Mouse (Mus musculus) limb, embryonic 15.5 days (tissue): ENCODE measurements at regions not wholly inside any gene's neighbourhood (a gene's known extent, or its start where the extent isn't known, plus 50 kb on each side); places are given as distances from the start of the nearest gene placed in this dataset.
"Not testable (repeated sequence)": the region's sequence is repeated elsewhere in the genome, so short reads cannot be mapped to it uniquely, and the experiment has no call there.

Experiments used
- ATAC-seq: fragments of 200-750 bp; cut with Nextera tagmentation; 2 replicates; pipeline ENCODE4 v1.8.0; 2017; ENCODE audit warnings: low read depth, moderate TSS enrichment; ENCODE audit not compliant: insufficient number of reproducible peaks, low FRiP score, low TSS enrichment
- H3K27ac ChIP-seq: fragments of 300-500 bp; sonication (generic); 2 replicates; pipeline ENCODE4 v1.5.1; 2015; ENCODE audit warnings: moderate library complexity, mild to moderate bottlenecking, inconsistent platforms
- H3K27me3 ChIP-seq: fragments of 300-500 bp; sonication (generic); 2 replicates; pipeline ENCODE4 v1.6.1; 2015; ENCODE audit warnings: inconsistent platforms
- H3K36me3 ChIP-seq: fragments of 300-500 bp; sonication (generic); 2 replicates; pipeline ENCODE4 v1.6.1; 2015; ENCODE audit warnings: inconsistent platforms
- H3K4me1 ChIP-seq: fragments of 300-500 bp; sonication (generic); 2 replicates; pipeline ENCODE4 v1.6.1; 2015; ENCODE audit warnings: inconsistent platforms
- H3K4me2 ChIP-seq: fragments of 300-500 bp; sonication (generic); 2 replicates; pipeline ENCODE4 v1.6.1; 2015; ENCODE audit warnings: mild to moderate bottlenecking, inconsistent platforms
- H3K4me3 ChIP-seq: fragments of 300-500 bp; sonication (generic); 2 replicates; pipeline ENCODE4 v1.5.1; 2015; ENCODE audit warnings: mild to moderate bottlenecking, inconsistent platforms
- H3K9ac ChIP-seq: fragments of 300-500 bp; sonication (generic); 2 replicates; pipeline ENCODE4 v1.6.1; 2015; ENCODE audit warnings: inconsistent platforms
- H3K9me3 ChIP-seq: fragments of 300-500 bp; sonication (generic); 2 replicates; pipeline ENCODE4 v1.6.1; 2016; ENCODE audit warnings: inconsistent platforms
- WGBS: fragments of 180-500 bp; shearing (Covaris S2); methylation state at CpG from one replicate; pipeline ENCODE4 v1.1.7; 2015; 5-methylcytosine and 5-hydroxymethylcytosine counted together

DNA sequence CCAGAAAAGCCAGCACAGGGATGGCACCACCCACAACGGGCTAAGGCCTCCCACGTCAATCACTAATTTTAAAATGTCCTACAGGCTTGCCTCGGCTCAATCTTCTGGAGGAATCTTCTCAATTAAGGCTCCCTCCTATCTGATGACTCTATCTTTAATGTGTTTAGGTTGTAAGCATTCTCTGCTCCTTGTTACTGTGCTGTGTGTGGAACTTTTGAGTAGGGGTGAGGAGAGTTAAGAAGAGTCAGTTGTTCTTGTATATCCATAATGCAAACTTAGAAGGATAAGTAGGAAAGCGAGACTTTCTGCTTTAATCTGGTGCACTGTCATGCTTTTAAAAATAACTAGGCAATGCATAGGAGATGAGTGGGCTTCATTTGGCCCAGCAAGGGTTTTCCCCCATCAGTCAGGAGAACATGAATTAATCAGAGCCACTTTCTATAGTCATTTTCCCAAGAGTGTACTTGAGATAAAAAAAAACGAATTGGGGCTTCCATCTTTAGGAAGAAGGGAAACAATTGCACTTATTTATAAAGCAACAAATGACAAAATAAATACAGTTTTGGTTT lies 87.2 kb upstream of the Pfn2 start:
- no peak overlapping the region for H3K9ac ChIP-seq
- no peaks in the 10 kb centered on the region for H3K36me3 ChIP-seq
- no peak overlapping the region for H3K4me2 ChIP-seq
- H3K4me3 ChIP-seq = no peak overlapping the region
- no peaks in the 10 kb centered on the region for H3K4me1 ChIP-seq
- no peak overlapping the region for H3K27ac ChIP-seq
- ATAC-seq = no peak
- no peaks in the 10 kb centered on the region for H3K27me3 ChIP-seq
- WGBS = 56% methylated on average over 5 of the region's 5 CpGs
- no peaks in the 10 kb centered on the region for H3K9me3 ChIP-seq

DNA sequence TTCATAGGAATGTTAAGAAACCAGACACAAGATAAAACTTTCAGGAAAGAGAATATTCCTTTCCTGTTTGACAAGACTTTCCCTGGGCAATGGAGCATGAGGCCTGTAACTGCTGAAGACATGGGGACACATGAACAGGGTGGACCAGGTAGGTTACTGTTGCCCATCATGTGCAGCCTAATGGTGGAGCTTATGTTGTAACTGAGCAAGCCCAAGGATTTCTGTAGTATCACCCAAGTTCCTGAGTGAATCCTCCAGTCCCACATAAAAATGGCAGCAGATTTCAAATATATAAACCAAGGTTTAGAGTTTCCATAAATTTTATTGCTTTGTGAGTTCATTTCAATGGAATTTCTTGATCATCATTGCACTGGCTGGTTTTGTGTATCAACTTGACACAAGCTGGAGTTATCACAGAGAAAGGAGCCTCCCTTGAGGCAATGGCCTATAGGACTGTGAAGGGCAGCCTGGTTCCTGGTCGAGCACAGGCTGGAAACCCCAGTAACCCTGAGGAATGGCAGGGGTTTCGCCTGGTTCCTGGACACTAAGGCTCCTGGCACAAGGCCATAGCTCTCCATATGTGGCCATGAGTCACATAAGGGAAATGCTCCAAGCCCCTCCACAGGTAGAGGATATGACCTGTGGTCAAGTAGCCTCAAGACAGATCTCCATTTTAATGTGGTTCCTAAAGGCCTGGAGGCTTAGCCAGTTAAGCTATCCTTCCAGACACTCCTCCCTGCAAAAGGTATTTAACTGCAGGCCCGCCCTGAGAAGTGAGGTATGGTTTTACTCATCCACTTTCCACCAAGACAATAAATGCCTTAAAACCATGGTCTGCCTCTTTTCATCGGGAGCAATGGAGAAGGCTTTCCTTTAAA lies 92.9 kb upstream of the Pfn2 start:
- 0 out of 2 replicates have a peak, but pooled peaks cover 9% of the 10 kb centered on the region for H3K4me1 ChIP-seq
- H3K4me2 ChIP-seq = no peak overlapping the region
- peak; percentile 58; the same call in 1 of the 2 replicates for ATAC-seq
- no peak overlapping the region for H3K4me3 ChIP-seq
- no peaks in the 10 kb centered on the region for H3K27me3 ChIP-seq
- WGBS = 64% methylated on average over 4 of the region's 4 CpGs
- no peaks in the 10 kb centered on the region for H3K9me3 ChIP-seq
- H3K27ac ChIP-seq = no peak overlapping the region
- H3K36me3 ChIP-seq = no peaks in the 10 kb centered on the region
- H3K9ac ChIP-seq = no peak overlapping the region

DNA sequence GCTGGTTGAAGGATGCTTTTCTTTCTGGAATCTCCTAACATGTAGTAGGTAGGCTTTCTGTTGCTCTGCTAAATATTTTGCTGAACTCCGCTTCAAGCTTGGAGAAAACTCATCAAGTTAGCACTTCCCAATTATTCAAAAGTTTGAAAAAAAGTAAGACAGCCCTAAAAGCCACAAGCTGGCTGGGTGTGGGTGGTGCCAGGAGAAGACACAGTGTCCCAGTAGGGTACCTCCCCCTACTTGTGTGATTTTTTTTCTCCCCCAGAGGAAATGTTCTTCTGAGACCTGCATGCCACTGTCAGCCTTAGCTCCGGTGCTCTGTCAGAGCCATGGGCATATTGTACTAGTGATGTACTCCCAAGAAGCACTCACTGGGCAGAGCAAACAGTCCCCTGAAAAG lies 96.8 kb upstream of the Pfn2 start:
- Histone ChIP-seq H3K4me1 (0 out of 2 replicates have a peak, but pooled peaks cover 9% of the 10 kb centered on the region), H3K9me3 (no peaks in the 10 kb centered on the region), H3K27ac (no peak overlapping the region), H3K4me2 (no peak overlapping the region), H3K9ac (no peak overlapping the region), H3K36me3 (no peaks in the 10 kb centered on the region), H3K27me3 (no peaks in the 10 kb centered on the region), H3K4me3 (no peak overlapping the region)
- ATAC-seq = no peak
- 82% methylated on average over 2 of the region's 2 CpGs for WGBS

DNA sequence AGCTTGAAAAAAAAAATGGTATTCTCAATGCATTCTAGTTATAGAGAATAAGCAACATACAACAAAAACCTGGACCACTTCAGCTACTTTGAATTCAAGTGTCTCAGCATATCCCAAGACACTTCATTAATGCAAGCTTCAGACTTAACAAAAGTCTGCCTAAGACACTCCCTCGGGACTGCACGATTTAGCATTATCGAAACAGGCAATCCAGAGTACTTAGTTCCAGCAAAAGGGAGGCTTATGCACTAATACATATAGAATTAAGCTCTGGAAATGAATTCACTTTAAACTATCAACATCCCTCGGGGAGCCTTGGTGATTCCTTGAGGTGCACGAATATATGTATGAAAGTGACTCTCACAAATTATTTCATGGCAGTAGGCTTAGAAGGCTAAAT lies 97.9 kb upstream of the Pfn2 start:
- H3K4me2 ChIP-seq = no peak overlapping the region
- no peaks in the 10 kb centered on the region for H3K27me3 ChIP-seq
- WGBS = 84% methylated on average over 5 of the region's 5 CpGs
- no peak overlapping the region for H3K27ac ChIP-seq
- H3K9me3 ChIP-seq = no peaks in the 10 kb centered on the region
- no peak overlapping the region for H3K9ac ChIP-seq
- ATAC-seq = no peak
- no peaks in the 10 kb centered on the region for H3K36me3 ChIP-seq
- 0 out of 2 replicates have a peak, but pooled peaks cover 8% of the 10 kb centered on the region for H3K4me1 ChIP-seq
- no peak overlapping the region for H3K4me3 ChIP-seq

DNA sequence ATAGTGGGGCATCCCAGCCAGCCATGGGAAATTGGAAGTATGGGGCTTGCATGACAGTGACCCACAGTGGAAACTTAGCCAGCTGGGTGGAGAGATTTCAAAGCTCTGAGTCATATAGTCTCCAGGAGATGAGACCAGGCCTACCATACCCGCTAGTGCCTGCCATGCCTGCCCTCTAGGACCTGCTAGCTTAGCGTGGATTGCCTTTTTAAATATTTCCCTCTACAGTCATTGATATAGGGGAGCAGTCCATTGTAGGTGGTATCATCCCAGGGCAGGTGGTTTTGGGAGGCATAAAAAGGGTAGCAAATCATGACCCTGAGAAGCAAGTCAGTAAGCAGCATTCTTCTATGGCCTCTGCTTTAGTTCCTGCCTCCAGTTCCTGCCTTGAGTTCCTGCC lies 99.5 kb upstream of the Pfn2 start:
- no peaks in the 10 kb centered on the region for H3K36me3 ChIP-seq
- H3K4me3 ChIP-seq = no peak overlapping the region
- no peak for ATAC-seq
- no peak overlapping the region for H3K4me2 ChIP-seq
- no peak overlapping the region for H3K27ac ChIP-seq
- no peaks in the 10 kb centered on the region for H3K9me3 ChIP-seq
- no peak overlapping the region for H3K9ac ChIP-seq
- 94% methylated on average over 2 of the region's 2 CpGs for WGBS
- H3K4me1 ChIP-seq = peaks cover 3% of the 10 kb centered on the region; the same call in 1 of the 2 replicates
- no peaks in the 10 kb centered on the region for H3K27me3 ChIP-seq

DNA sequence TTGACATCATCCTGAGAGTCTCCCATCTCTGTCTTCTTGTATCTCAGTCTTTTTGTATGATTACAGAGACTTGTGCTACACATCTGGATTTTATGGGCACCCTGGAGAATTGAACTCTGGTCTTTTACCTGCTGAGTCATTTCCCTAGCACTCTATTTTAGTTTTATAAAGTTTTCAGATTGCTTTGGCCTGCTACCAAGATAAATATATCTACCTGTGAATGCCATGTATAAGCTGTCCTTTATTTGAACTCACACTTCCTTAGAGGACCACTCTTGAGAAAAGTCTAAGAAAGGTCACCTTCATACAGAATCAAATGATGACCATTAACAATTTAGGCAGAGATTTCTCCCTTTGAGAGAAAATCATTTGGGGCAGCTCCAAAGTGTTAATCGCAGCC lies 100.8 kb upstream of the Pfn2 start:
- Histone ChIP-seq H3K27ac (no peak overlapping the region), H3K27me3 (no peaks in the 10 kb centered on the region), H3K9me3 (no peaks in the 10 kb centered on the region), H3K36me3 (no peaks in the 10 kb centered on the region), H3K4me3 (no peak overlapping the region), H3K4me1 (peaks cover 3% of the 10 kb centered on the region; the same call in 1 of the 2 replicates), H3K9ac (no peak overlapping the region), H3K4me2 (no peak overlapping the region)
- WGBS = 74% methylated on average over 1 of the region's 1 CpGs
- ATAC-seq = no peak

DNA sequence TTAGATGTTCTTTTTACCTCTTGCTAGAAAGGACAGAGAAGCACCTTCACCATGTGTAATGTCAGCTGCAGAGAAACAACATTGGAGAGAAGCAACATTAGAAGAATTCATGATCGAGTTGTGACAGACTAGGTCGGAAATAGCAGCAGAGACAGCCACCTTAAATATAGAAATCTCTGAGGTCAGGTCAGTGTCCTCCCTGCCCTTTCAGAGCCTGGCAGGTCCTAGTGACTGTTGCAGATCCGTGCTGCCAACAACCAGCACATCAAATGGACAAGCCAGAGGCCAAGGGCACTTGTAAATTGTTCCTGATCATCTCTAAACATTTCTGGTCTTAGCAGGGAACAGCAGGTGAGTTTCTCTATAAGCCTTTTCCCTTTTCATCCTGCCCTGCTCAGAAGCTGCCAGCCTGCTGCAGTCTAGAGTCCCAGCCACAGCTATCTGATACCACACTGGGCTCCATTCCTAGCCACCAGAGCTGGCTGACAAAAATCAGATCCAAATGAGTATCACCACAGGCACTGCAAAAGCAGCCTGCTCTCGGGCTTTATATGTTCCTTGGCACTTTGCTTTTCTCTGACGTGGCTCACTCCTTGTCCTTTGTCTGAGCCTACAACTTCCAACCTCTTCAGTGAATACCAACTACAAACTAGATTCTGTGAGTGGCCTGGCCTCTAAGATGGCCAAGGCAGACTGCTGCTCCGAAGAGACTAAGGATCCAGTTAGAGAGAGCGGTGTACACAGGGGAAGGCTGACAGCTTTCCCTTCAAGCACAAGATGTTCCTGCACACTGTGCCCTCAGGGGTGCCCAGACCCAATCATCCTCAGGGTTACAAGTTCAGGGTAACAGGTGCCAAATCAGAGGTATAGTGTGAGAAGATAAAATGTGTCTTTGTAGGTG lies 102.8 kb upstream of the Pfn2 start:
- Histone ChIP-seq H3K9ac (no peak overlapping the region), H3K9me3 (no peaks in the 10 kb centered on the region), H3K4me3 (no peak overlapping the region), H3K36me3 (no peaks in the 10 kb centered on the region), H3K27me3 (no peaks in the 10 kb centered on the region), H3K4me2 (no peak overlapping the region), H3K27ac (no peak overlapping the region), H3K4me1 (peaks cover 3% of the 10 kb centered on the region; the same call in 1 of the 2 replicates)
- 70% methylated on average over 7 of the region's 7 CpGs for WGBS
- ATAC-seq = no peak

DNA sequence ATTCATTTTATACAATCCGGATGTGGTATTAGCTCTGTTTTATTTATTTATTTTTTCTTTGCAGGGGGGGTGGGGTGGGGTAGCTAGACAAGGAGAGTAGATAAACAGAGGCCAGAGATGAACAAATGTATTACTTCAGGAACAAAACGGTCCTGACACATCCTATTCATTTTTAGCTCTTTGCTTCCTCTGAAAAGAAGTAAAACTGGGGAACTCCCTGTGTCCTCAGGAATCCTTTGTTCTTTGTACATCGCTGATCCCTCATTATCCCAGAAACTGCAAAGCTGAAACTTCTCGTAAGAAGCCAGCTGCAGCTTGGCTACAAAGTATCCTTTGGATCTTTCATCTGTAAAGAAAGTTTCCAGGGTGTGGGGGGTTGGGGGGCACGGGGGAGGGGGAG lies 103.6 kb upstream of the Pfn2 start:
- Histone ChIP-seq H3K27me3 (no peaks in the 10 kb centered on the region), H3K9ac (no peak overlapping the region), H3K36me3 (no peaks in the 10 kb centered on the region), H3K27ac (no peak overlapping the region), H3K4me2 (no peak overlapping the region), H3K4me3 (no peak overlapping the region), H3K9me3 (no peaks in the 10 kb centered on the region), H3K4me1 (peaks cover 3% of the 10 kb centered on the region; the same call in 1 of the 2 replicates)
- no peak for ATAC-seq
- 49% methylated on average over 5 of the region's 5 CpGs for WGBS

DNA sequence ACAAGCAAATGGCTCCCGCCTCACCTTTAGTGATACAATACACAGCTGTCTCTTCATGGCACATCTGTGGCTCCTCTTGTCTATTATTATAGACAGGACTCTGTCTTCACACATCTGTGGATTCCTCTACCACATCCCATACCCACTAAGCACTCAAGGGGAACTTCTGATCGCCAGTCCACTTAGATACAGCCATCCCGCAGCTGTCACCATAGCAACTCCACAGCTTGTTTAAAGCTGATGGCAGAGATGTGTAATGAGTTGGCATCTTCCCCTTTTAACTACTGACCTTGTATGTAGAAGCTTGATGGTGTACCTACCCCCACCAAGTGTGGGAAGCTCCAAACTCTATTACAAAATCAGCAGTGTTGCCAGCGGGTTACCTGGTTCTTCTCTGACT lies 109.5 kb upstream of the Pfn2 start:
- Histone ChIP-seq H3K4me3 (no peak overlapping the region), H3K4me1 (no peaks in the 10 kb centered on the region), H3K36me3 (no peaks in the 10 kb centered on the region), H3K27ac (no peak overlapping the region), H3K9ac (no peak overlapping the region), H3K9me3 (no peaks in the 10 kb centered on the region), H3K27me3 (no peaks in the 10 kb centered on the region), H3K4me2 (no peak overlapping the region)
- 82% methylated on average over 4 of the region's 4 CpGs for WGBS
- ATAC-seq = no peak

DNA sequence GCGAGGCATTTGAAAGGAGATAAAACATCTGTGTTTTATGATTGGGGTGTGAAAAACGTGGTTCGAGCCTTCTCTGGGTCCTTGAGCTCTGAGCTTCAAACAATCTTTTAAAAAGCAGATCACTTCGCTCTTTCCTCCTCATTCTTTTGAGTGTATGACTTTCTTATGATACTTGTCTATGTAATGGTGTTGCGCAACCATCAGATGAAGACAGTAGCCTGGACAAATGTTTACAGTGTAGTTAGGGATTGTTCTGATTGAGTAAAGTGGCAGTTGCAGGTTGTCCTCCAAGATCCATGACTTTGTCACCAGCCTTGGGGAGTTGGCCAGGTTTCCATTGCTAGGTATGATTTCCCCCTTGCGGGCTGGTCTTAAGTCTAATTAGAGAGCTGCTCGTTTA lies 116.1 kb upstream of the Pfn2 start:
- H3K9me3 ChIP-seq = no peaks in the 10 kb centered on the region
- 79% methylated on average over 7 of the region's 7 CpGs for whole genome bisulfite sequencing
- H3K4me2 ChIP-seq = no peak overlapping the region
- ATAC-seq = no peak
- H3K9ac ChIP-seq = no peak overlapping the region
- H3K4me1 ChIP-seq = no peaks in the 10 kb centered on the region
- no peak overlapping the region for H3K27ac ChIP-seq
- H3K36me3 ChIP-seq = no peaks in the 10 kb centered on the region
- no peak overlapping the region for H3K4me3 ChIP-seq
- H3K27me3 ChIP-seq = no peaks in the 10 kb centered on the region

DNA sequence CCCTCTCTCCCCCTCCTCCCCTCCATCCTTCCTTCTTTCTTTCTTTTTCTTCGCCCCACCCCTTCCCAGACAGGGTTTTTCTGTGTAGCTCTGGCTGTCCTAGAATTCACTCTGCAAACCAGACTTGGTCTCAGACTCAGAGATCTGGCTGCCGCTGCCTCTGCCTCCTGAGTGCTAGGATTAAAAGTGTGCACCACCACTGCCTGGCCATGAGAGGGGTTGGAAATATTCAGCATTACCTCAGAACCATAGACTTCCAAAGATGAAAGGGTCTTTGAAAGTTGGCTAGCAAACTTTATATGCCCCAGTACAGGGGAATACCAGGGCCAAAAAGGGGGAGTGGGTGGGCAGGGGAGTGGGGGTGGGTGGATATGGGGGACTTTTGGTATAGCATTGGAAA lies 122.7 kb upstream of the Pfn2 start:
- not testable (repeated sequence) for H3K27me3 ChIP-seq, H3K9ac ChIP-seq, H3K36me3 ChIP-seq, H3K9me3 ChIP-seq, H3K27ac ChIP-seq, H3K4me3 ChIP-seq, H3K4me2 ChIP-seq
- peak; percentile 55; the same call in 1 of the 2 replicates for ATAC-seq
- 0 out of 2 replicates have a peak, but pooled peaks cover 13% of the 10 kb centered on the region for H3K4me1 ChIP-seq
- 62% methylated on average over 2 of the region's 2 CpGs for WGBS
